Comparison of ENCODE assay signal across 7 mouse cellular contexts in the genomic region with DNA sequence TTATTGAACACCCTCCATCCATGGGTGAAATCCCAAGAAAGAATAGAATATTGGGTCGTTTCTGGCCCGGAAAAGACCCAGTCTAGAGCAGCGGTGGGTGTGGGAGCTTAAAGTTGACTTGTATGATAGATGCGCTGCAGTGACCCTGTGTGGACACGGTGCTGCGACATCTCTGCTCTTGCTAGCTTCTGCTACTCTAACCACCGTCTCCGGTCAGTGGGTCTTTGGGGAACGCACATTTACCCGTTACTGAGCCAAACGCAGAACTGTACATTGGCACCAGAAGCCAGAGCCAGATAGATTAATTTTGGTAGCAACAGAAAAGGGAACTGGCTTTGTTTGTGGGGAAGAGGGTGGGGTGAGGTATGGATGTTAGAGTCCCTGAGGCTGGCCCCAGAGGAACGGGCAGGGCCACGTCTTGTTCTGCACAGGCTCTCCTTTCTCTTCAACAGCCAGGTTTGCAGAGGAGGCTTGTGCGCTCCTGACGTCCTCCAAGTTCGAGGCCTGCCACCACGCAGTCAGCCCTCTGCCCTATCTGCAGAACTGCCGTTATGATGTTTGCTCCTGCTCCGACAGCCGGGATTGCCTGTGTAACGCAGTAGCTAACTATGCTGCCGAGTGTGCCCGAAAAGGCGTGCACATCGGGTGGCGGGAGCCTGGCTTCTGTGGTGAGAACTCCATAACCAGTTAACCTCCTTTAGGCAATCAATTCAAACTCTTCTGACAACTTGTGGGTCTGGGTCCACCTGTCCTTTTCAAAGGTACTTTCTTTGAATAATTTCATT. TPM values are rescaled to one million over a fixed set of nuclear protein-coding genes. Genes with fewer than 3 reads are reported as not detected.
DNase-seq lines count a peak whose midpoint lies in the region; ATAC-seq and TF ChIP-seq lines count a peak whose summit lies in the region.

No protein-coding gene starts in this region.

- H3K4me3 ChIP-seq in kidney, postnatal 0 days (replicated peaks; ENCODE audit: low read depth, low read length) = no peak overlapping the region
- no peak overlapping the region for H3K4me3 ChIP-seq in embryonic facial prominence, embryonic 13.5 days

- H3K4me1 ChIP-seq in kidney, postnatal 0 days (replicated peaks; ENCODE audit: insufficient read depth, low read length) = 0 out of 2 replicates have a peak, but pooled peaks cover 5% of the 10 kb centered on the region
- H3K4me1 ChIP-seq in embryonic facial prominence, embryonic 13.5 days = peaks cover 41% of the 10 kb centered on the region

- no peak for DNase-seq in kidney, postnatal 0 days (ENCODE audit: low spot score)
- no peak for DNase-seq in kidney, adult 18-20 months
- no peak for DNase-seq in T-cell, adult 2 months (ENCODE audit: low spot score)

- H3K36me3 ChIP-seq in kidney, postnatal 0 days (ENCODE audit: insufficient read depth, low read length) = no peaks in the 10 kb centered on the region
- no peaks in the 10 kb centered on the region for H3K36me3 ChIP-seq in embryonic facial prominence, embryonic 13.5 days

- WGBS in kidney, postnatal 0 days = 79% methylated on average over 26 of the region's 26 CpGs
- 82% methylated on average over 26 of the region's 26 CpGs for WGBS in embryonic facial prominence, embryonic 13.5 days

- H3K9me3 ChIP-seq in kidney, postnatal 0 days (replicated peaks; ENCODE audit: low read length) = no peaks in the 10 kb centered on the region
- no peaks in the 10 kb centered on the region for H3K9me3 ChIP-seq in embryonic facial prominence, embryonic 13.5 days

- no peaks in the 10 kb centered on the region for H3K27me3 ChIP-seq in kidney, postnatal 0 days (ENCODE audit: insufficient read depth, low read length)
- no peaks in the 10 kb centered on the region; the same call in 1 of the 2 replicates for H3K27me3 ChIP-seq in embryonic facial prominence, embryonic 13.5 days

- no peak for TF ChIP-seq CTCF in kidney, postnatal 0 days (IDR thresholded peaks at IDR 0.05; ENCODE audit: low read depth)

- H3K4me2 ChIP-seq in kidney, postnatal 0 days (ENCODE audit: low read length) = peak overlapping the region; percentile 36
- H3K4me2 ChIP-seq in embryonic facial prominence, embryonic 13.5 days = peak overlapping the region; percentile 41

- H3K9ac ChIP-seq in kidney, postnatal 0 days (ENCODE audit: low read depth, low read length) = no peak overlapping the region
- H3K9ac ChIP-seq in embryonic facial prominence, embryonic 13.5 days = no peak overlapping the region

- ATAC-seq in kidney, postnatal 0 days (replicated peaks; ENCODE audit: low FRiP score, low read depth) = no peak
- ATAC-seq in embryonic facial prominence, embryonic 13.5 days (ENCODE audit: insufficient number of reproducible peaks, insufficient read depth, low FRiP score, low TSS enrichment, low read depth) = no peak
- peak; percentile 50 to 69 for ATAC-seq in hematopoietic stem cell, adult 5-6 weeks (replicated peaks in 1 of 2; ENCODE audit: insufficient read depth in 1 of 2, low FRiP score in 2 of 2, low TSS enrichment in 1 of 2, low read depth in 1 of 2, poor library complexity in 2 of 2, severe bottlenecking in 2 of 2)
- peak; percentile 56 for ATAC-seq in megakaryocyte, adult 5-6 weeks (ENCODE audit: poor library complexity, severe bottlenecking)
- no peak for ATAC-seq in erythroid progenitor cell, adult 5-6 weeks (replicated peaks; ENCODE audit: low FRiP score, poor library complexity, severe bottlenecking)

- H3K27ac ChIP-seq in kidney, postnatal 0 days = no peak overlapping the region
- no peak overlapping the region for H3K27ac ChIP-seq in embryonic facial prominence, embryonic 13.5 days

RNA-seq across cellular contexts. Expression of a gene that starts 57.3 kb away (rescaled TPM):
- 4.5 and 5.1 TPM in 2 replicates for polyA plus RNA-seq in kidney, postnatal 0 days (2015; fragmentation: Nextera tagmentation; extraction: Ambion mirVana)
- 5.0 and 5.4 TPM in 2 replicates for polyA plus RNA-seq in embryonic facial prominence, embryonic 13.5 days (2015; fragmentation: Nextera tagmentation; extraction: Ambion mirVana)
- 6.3 and 6.6 TPM in 2 replicates for total RNA-seq in hematopoietic stem cell, adult 5-6 weeks (2017)
- 0.18 and 1.6 TPM in 2 replicates for total RNA-seq in megakaryocyte, adult 5-6 weeks (2015)
- 0.26 and 0.49 TPM in 2 replicates for total RNA-seq in megakaryocyte, adult 5-6 weeks (2017)
- total RNA-seq in erythroid progenitor cell, adult 5-6 weeks (2015; ENCODE audit: low replicate concordance) = 8.8 and 31.4 TPM in 2 replicates
- 19.9 and 33.4 TPM in 2 replicates for total RNA-seq in erythroid progenitor cell, adult 5-6 weeks (2017; ENCODE audit: low replicate concordance)

Comparison
In these comparisons a context has a peak if more than half of its experiments do, and no peak if none do; other contexts are left out.
1. ATAC-seq: peak in hematopoietic stem cell, adult 5-6 weeks (2 of 2) and megakaryocyte, adult 5-6 weeks (single experiment); none in kidney, postnatal 0 days (single experiment), embryonic facial prominence, embryonic 13.5 days (single experiment) and erythroid progenitor cell, adult 5-6 weeks (single experiment).